Mouse (Mus musculus) heart, embryonic 12.5 days (tissue): ENCODE measurements at regions not wholly inside any gene's neighbourhood (a gene's known extent, or its start where the extent isn't known, plus 50 kb on each side); places are given as distances from the start of the nearest gene placed in this dataset.
"Not testable (repeated sequence)": the region's sequence is repeated elsewhere in the genome, so short reads cannot be mapped to it uniquely, and the experiment has no call there.

ENCODE experiments used
- ATAC-seq: fragments of 200-750 bp; cut with Nextera tagmentation; 2 replicates; pipeline ENCODE4 v1.8.0; 2017; ENCODE audit warnings: moderate TSS enrichment, moderate library complexity; ENCODE audit not compliant: insufficient number of reproducible peaks, low FRiP score
- H3K27ac ChIP-seq: fragments of 300-500 bp; sonication (generic); 2 replicates; pipeline ENCODE4 v1.5.1; 2016; ENCODE audit warnings: mild to moderate bottlenecking, moderate library complexity; ENCODE audit not compliant: poor library complexity, severe bottlenecking
- H3K27me3 ChIP-seq: fragments of 300-500 bp; sonication (generic); replicated peaks from 2 replicates; pipeline ENCODE4 v1.6.1; 2016; ENCODE audit warnings: mild to moderate bottlenecking, moderate library complexity
- H3K36me3 ChIP-seq: fragments of 300-500 bp; sonication (generic); 2 replicates; pipeline ENCODE4 v1.6.1; 2016; ENCODE audit warnings: mild to moderate bottlenecking, moderate library complexity
- H3K4me1 ChIP-seq: fragments of 300-500 bp; sonication (generic); replicated peaks from 2 replicates; pipeline ENCODE4 v1.6.1; 2016; ENCODE audit warnings: mild to moderate bottlenecking
- H3K4me2 ChIP-seq: fragments of 300-500 bp; sonication (generic); 2 replicates; pipeline ENCODE4 v1.6.1; 2016; ENCODE audit warnings: mild to moderate bottlenecking, moderate library complexity
- H3K4me3 ChIP-seq: fragments of 300-500 bp; sonication (generic); 2 replicates; pipeline ENCODE4 v1.5.1; 2016; ENCODE audit warnings: mild to moderate bottlenecking
- H3K9ac ChIP-seq: fragments of 300-500 bp; sonication (generic); 2 replicates; pipeline ENCODE4 v1.6.1; 2016; ENCODE audit warnings: mild to moderate bottlenecking, moderate library complexity
- H3K9me3 ChIP-seq: fragments of 300-500 bp; sonication (generic); replicated peaks from 2 replicates; pipeline ENCODE4 v1.6.1; 2016; ENCODE audit warnings: mild to moderate bottlenecking, moderate library complexity
- WGBS: fragments of 180-500 bp; shearing (Covaris S2); methylation state at CpG from one replicate; pipeline ENCODE4 v1.1.7; 2016; 5-methylcytosine and 5-hydroxymethylcytosine counted together

GRCm38 (mm10) chr14:76725844-76726243 is 169.2 kb upstream of the Serp2 start:
- no peaks in the 10 kb centered on the region for H3K36me3 ChIP-seq
- H3K4me2 ChIP-seq = no peak overlapping the region
- peaks cover 16% of the 10 kb centered on the region for H3K4me1 ChIP-seq
- H3K27me3 ChIP-seq = no peaks in the 10 kb centered on the region
- 67% methylated on average over 2 of the region's 2 CpGs for WGBS
- H3K9ac ChIP-seq = no peak overlapping the region
- no peak overlapping the region for H3K27ac ChIP-seq
- no peak overlapping the region for H3K4me3 ChIP-seq
- H3K9me3 ChIP-seq = 0 out of 2 replicates have a peak, but pooled peaks cover 4% of the 10 kb centered on the region
- no peak for ATAC-seq

- H3K36me3 ChIP-seq, H3K9me3 ChIP-seq, H3K4me3 ChIP-seq, H3K27me3 ChIP-seq, H3K27ac ChIP-seq, H3K4me2 ChIP-seq, H3K9ac ChIP-seq, ATAC-seq: not testable (repeated sequence)
- WGBS = 78% methylated on average over 4 of the region's 4 CpGs
- peaks cover 11% of the 10 kb centered on the region for H3K4me1 ChIP-seq
Measured at GRCm38 (mm10) chr14:76725231-76725630, 168.5 kb upstream of the Serp2 start.

DNA sequence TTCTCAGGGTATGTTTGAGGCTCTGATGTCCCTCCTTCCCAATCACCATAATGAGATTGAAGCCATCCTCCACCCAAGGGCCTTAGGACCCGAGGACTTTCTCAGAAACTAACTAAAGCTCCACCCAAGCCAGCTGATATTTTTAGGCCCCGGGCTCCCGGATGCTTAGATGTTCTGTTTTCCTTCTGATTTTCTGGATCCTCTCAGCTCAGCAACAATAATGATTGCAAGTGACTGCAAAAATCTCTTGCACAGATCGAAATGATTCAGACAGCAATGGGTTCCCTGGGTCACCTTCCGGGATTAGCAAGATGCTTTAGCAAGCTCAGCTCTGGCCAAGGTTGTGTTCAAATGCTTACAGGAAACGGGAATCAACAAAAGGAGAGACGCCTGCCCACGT is 168.1 kb upstream of the Serp2 start:
- Histone ChIP-seq H3K27ac (no peak overlapping the region), H3K4me3 (no peak overlapping the region), H3K9ac (no peak overlapping the region), H3K27me3 (no peaks in the 10 kb centered on the region), H3K36me3 (no peaks in the 10 kb centered on the region), H3K9me3 (0 out of 2 replicates have a peak, but pooled peaks cover 4% of the 10 kb centered on the region), H3K4me1 (peaks cover 11% of the 10 kb centered on the region), H3K4me2 (no peak overlapping the region)
- no peak for ATAC-seq
- WGBS = 61% methylated on average over 8 of the region's 8 CpGs

DNA sequence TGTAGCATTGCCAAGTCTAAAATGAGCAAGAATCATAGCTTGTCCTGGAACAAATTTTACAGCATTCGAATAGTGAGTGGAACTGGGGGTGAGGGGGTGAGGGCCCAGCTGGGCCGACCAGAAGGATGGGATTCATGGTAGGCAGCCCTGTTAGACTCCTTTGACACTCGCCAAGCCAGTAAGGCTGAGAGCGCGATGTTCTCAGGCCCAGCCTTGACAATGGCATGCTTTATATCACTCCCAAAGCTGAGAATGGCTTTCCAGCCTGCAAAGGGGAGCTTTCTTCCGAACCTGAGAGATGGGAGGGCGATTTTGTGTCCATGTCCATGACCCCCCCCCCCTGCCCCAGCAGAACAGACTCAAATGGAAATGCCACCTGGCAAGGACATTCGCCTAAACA is 167.7 kb upstream of the Serp2 start:
- no peak overlapping the region for H3K27ac ChIP-seq
- no peaks in the 10 kb centered on the region for H3K27me3 ChIP-seq
- H3K9ac ChIP-seq = no peak overlapping the region
- no peak overlapping the region for H3K4me2 ChIP-seq
- ATAC-seq = no peak
- 0 out of 2 replicates have a peak, but pooled peaks cover 4% of the 10 kb centered on the region for H3K9me3 ChIP-seq
- peaks cover 11% of the 10 kb centered on the region for H3K4me1 ChIP-seq
- no peak overlapping the region for H3K4me3 ChIP-seq
- H3K36me3 ChIP-seq = no peaks in the 10 kb centered on the region
- 80% methylated on average over 8 of the region's 8 CpGs for WGBS

GRCm38 (mm10) chr14:76723551-76723950 is 166.9 kb upstream of the Serp2 start:
- no peak overlapping the region; the same call in 1 of the 2 replicates for H3K9ac ChIP-seq
- H3K4me3 ChIP-seq = no peak overlapping the region
- 57% methylated on average over 4 of the region's 4 CpGs for WGBS
- no peak overlapping the region for H3K27ac ChIP-seq
- H3K36me3 ChIP-seq = no peaks in the 10 kb centered on the region
- H3K4me2 ChIP-seq = no peak overlapping the region
- 0 out of 2 replicates have a peak, but pooled peaks cover 4% of the 10 kb centered on the region for H3K9me3 ChIP-seq
- no peak for ATAC-seq
- H3K27me3 ChIP-seq = no peaks in the 10 kb centered on the region
- H3K4me1 ChIP-seq = peaks cover 11% of the 10 kb centered on the region

GRCm38 (mm10) chr14:76722297-76722696 is 165.6 kb upstream of the Serp2 start:
- Histone ChIP-seq H3K9me3 (0 out of 2 replicates have a peak, but pooled peaks cover 4% of the 10 kb centered on the region), H3K27ac (no peak overlapping the region), H3K4me1 (peaks cover 11% of the 10 kb centered on the region), H3K36me3 (no peaks in the 10 kb centered on the region), H3K4me3 (no peak overlapping the region), H3K9ac (no peak overlapping the region), H3K27me3 (no peaks in the 10 kb centered on the region), H3K4me2 (no peak overlapping the region)
- no peak for ATAC-seq
- WGBS = 88% methylated on average over 5 of the region's 5 CpGs

DNA sequence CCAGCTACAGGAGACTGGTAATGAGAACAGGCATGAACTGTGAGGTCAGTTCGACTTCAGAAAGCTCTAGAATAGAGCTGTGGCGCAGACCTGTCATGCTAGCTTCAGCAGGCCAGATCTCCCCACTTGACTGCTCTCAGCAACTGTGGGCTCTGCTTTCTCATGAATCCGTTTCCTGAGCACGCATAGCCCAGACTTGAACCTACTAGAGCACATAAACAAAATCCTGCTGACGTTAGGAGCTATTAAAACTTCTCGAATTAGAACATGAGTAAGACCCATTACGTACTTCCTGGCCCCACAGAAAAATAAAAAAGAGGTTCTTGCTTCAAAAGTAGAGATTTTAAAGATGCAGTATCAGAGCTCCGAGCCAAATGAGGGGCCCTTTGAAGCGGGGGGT is 165.1 kb upstream of the Serp2 start:
- WGBS = 75% methylated on average over 9 of the region's 9 CpGs
- 0 out of 2 replicates have a peak, but pooled peaks cover 2% of the 10 kb centered on the region for H3K9me3 ChIP-seq
- no peaks in the 10 kb centered on the region for H3K36me3 ChIP-seq
- no peak overlapping the region for H3K9ac ChIP-seq
- no peak overlapping the region for H3K27ac ChIP-seq
- H3K4me2 ChIP-seq = no peak overlapping the region
- ATAC-seq = no peak
- H3K4me1 ChIP-seq = peaks cover 11% of the 10 kb centered on the region
- no peak overlapping the region for H3K4me3 ChIP-seq
- no peaks in the 10 kb centered on the region for H3K27me3 ChIP-seq

DNA sequence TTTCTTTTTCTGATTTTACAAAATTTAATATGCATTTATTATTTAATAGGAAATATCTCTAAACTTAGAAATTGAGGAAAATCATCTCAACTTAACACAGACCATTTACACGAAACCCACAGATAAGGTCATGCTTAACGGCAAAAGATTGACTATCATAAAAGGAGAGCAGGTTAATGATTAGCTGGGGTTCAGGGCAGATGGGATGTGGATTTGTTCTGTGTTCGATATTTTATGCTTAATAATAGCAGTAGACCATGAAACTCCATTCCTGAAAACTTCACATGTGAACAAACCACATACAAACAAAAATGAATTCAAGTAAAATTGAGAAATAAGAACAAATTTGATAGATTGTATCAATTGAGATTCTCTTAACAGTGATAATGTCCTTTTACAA is 160.4 kb upstream of the Serp2 start:
- WGBS = 85% methylated on average over 3 of the region's 3 CpGs
- H3K9ac ChIP-seq = no peak overlapping the region
- H3K4me1 ChIP-seq = peaks cover 24% of the 10 kb centered on the region
- no peak overlapping the region for H3K4me2 ChIP-seq
- no peaks in the 10 kb centered on the region for H3K36me3 ChIP-seq
- no peak for ATAC-seq
- H3K4me3 ChIP-seq = no peak overlapping the region
- no peaks in the 10 kb centered on the region for H3K27me3 ChIP-seq
- H3K27ac ChIP-seq = no peak overlapping the region
- H3K9me3 ChIP-seq = no peaks in the 10 kb centered on the region

- H3K27me3 ChIP-seq = no peaks in the 10 kb centered on the region
- no peak overlapping the region for H3K4me2 ChIP-seq
- no peaks in the 10 kb centered on the region for H3K36me3 ChIP-seq
- no peak overlapping the region for H3K9ac ChIP-seq
- peak; percentile 57 for ATAC-seq
- H3K9me3 ChIP-seq = no peaks in the 10 kb centered on the region
- H3K27ac ChIP-seq = peak overlapping the region; percentile 63
- H3K4me1 ChIP-seq = peaks cover 27% of the 10 kb centered on the region
- 43% methylated on average over 4 of the region's 4 CpGs for WGBS
- H3K4me3 ChIP-seq = no peak overlapping the region
Measured at GRCm38 (mm10) chr14:76714727-76715126, 158.0 kb upstream of the Serp2 start.

GRCm38 (mm10) chr14:76713946-76714345 is 157.3 kb upstream of the Serp2 start:
- 16% methylated on average over 7 of the region's 7 CpGs for WGBS
- Histone ChIP-seq H3K4me3 (no peak overlapping the region), H3K9ac (no peak overlapping the region), H3K4me1 (peaks cover 30% of the 10 kb centered on the region), H3K27me3 (no peaks in the 10 kb centered on the region), H3K36me3 (no peaks in the 10 kb centered on the region), H3K27ac (0 out of 2 replicates have a peak overlapping the region, but pooled peaks have one; percentile 6), H3K4me2 (no peak overlapping the region), H3K9me3 (no peaks in the 10 kb centered on the region)
- ATAC-seq = peak; percentile 59

DNA sequence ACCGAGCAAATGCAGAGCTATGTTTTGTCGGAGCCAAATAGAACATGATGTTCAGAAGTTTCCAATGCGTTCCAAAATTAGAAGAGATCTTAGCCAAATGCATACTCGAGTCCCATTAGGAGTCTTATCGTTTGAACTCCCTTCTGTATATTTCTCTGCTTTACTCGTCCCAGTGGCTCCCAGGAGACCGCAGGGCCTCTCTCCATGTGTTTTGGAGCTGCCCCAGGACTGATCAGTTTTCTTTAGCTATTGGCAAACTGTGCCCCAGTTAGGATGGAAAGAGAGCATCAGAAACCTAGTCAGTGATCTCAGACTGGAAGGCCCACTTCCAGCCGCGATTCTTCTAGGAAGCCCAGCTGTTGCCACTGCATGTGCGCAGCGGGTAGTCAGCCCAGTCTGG is 152.0 kb upstream of the Serp2 start:
- H3K27ac ChIP-seq = no peak overlapping the region
- no peak for ATAC-seq

DNA sequence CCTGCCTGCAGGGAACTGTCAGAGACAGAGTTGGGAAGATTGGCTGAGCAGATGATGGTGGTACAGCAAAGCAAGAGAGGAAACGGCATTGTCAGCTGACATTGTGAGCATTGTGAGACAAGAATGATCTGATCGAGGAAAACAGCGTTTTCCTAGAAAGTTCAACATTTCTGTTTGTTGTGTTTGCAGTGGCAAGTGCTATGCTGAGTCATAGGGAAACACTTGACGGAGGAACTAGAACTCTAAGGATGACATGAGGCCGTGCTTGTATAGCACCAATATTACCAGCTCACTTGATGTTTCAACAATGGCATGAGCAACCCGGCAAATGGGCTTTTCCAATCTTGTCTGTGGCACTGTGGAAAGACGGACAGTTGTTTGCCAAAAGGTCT is 146.7 kb upstream of the Serp2 start:
- H3K4me2 ChIP-seq = no peak overlapping the region
- no peak overlapping the region for H3K27ac ChIP-seq
- no peak for ATAC-seq
- 66% methylated on average over 7 of the region's 7 CpGs for WGBS
- no peaks in the 10 kb centered on the region for H3K27me3 ChIP-seq
- no peak overlapping the region for H3K4me3 ChIP-seq
- no peaks in the 10 kb centered on the region for H3K9me3 ChIP-seq
- peaks cover 40% of the 10 kb centered on the region for H3K4me1 ChIP-seq
- H3K36me3 ChIP-seq = no peaks in the 10 kb centered on the region
- no peak overlapping the region for H3K9ac ChIP-seq

More for the DNA sequence above, 152.0 kb upstream of the Serp2 start:
- no peak overlapping the region for H3K4me3 ChIP-seq
- H3K4me1 ChIP-seq = peaks cover 15% of the 10 kb centered on the region
- no peak overlapping the region for H3K9ac ChIP-seq
- H3K9me3 ChIP-seq = no peaks in the 10 kb centered on the region
- no peak overlapping the region for H3K4me2 ChIP-seq
- 77% methylated on average over 11 of the region's 11 CpGs for WGBS
- no peaks in the 10 kb centered on the region for H3K27me3 ChIP-seq
- no peaks in the 10 kb centered on the region for H3K36me3 ChIP-seq
